Mouse (Mus musculus) embryo, embryonic 9.5 days (tissue): ENCODE results near the gene Ppp1r14b.

Experiments
- DNase-seq: peaks from one replicate; pipeline ENCODE4 v3.0.0-alpha.2; 2017; ENCODE audit errors: extremely low spot score

Ppp1r14b gene

GRCm38 (mm10) chr19:6942764-6943163 is 32.0 kb upstream of the Ppp1r14b start:
- no peak for DNase-seq

- no peak for DNase-seq
Measured at GRCm38 (mm10) chr19:6943709-6944108, 31.1 kb upstream of the Ppp1r14b start.

GRCm38 (mm10) chr19:6947742-6948141 is 27.0 kb upstream of the Ppp1r14b start:
- no peak for DNase-seq

GRCm38 (mm10) chr19:6948186-6948585 is 26.6 kb upstream of the Ppp1r14b start:
- DNase-seq = no peak

- DNase-seq = no peak
Measured at GRCm38 (mm10) chr19:6949532-6949931, 25.2 kb upstream of the Ppp1r14b start.

GRCm38 (mm10) chr19:6949951-6950350 is 24.8 kb upstream of the Ppp1r14b start:
- DNase-seq = no peak

GRCm38 (mm10) chr19:6950613-6951153 is 24.1 kb upstream of the Ppp1r14b start:
- peak; percentile 83 for DNase-seq

GRCm38 (mm10) chr19:6951381-6951968 is 23.3 kb upstream of the Ppp1r14b start:
- DNase-seq = peak; percentile 91

- DNase-seq = peak; percentile 69
Measured at GRCm38 (mm10) chr19:6951994-6952711, 22.6 kb upstream of the Ppp1r14b start.

GRCm38 (mm10) chr19:6952712-6953037 is 22.1 kb upstream of the Ppp1r14b start:
- DNase-seq = no peak

GRCm38 (mm10) chr19:6954046-6954445 is 20.7 kb upstream of the Ppp1r14b start:
- DNase-seq = no peak

GRCm38 (mm10) chr19:6955424-6955823 is 19.3 kb upstream of the Ppp1r14b start:
- no peak for DNase-seq

- no peak for DNase-seq
Measured at GRCm38 (mm10) chr19:6956461-6956860, 18.3 kb upstream of the Ppp1r14b start.

- no peak for DNase-seq
Measured at GRCm38 (mm10) chr19:6968491-6969271, 6.1 kb upstream of the Ppp1r14b start.

GRCm38 (mm10) chr19:6969291-6969664 is 5.5 kb upstream of the Ppp1r14b start:
- DNase-seq = no peak

- DNase-seq = peak; percentile 81
Measured at GRCm38 (mm10) chr19:6969665-6970381, 4.9 kb upstream of the Ppp1r14b start.

- no peak for DNase-seq
Measured at GRCm38 (mm10) chr19:6970460-6971085, 4.2 kb upstream of the Ppp1r14b start.

GRCm38 (mm10) chr19:6971644-6972043 is 3.1 kb upstream of the Ppp1r14b start:
- no peak for DNase-seq

- DNase-seq = no peak
Measured at GRCm38 (mm10) chr19:6972247-6972917, 2.4 kb upstream of the Ppp1r14b start.

- no peak for DNase-seq
Measured at GRCm38 (mm10) chr19:6973581-6974190, 1.1 kb upstream of the Ppp1r14b start.
